Mouse (Mus musculus): ENCODE data around the gene 1810024B03Rik. TPM values are rescaled to one million over a fixed set of nuclear protein-coding genes. Genes with fewer than 3 reads are reported as not detected.

Gene 1810024B03Rik
- polyA plus RNA-seq, 1 experiment from 2014 or later = 2.8 TPM

DNA sequence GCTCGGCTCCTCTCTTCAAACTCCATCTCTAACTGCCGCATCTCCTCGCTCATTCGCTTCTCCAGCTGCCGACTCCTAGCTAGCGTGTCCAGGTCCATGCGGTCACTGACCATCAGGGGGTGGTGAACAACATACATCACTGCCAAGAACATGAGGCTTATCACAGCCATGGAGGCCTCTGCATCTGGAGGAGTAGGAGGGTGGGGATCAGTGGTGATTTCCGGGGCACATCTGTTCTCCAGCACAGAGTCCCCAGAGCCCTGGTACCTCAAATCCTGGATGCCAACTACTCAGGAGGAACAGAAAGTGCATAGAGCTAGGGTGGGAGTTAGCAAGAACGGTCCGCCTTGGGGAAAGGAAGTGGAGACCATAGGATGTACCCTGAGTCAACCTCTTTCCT is 66.0 kb downstream of the 1810024B03Rik start:
- Histone ChIP-seq H3K4me2 (peak overlapping the region; percentile 70), H3K4me1 (ENCODE audit: insufficient read depth) (peaks cover 10% of the 10 kb centered on the region; the same call in 1 of the 2 replicates), H3K9me3 (ENCODE audit: low read depth, low read length) (no peaks in the 10 kb centered on the region), H3K27ac (ENCODE audit: low read depth) (no peak overlapping the region), H3K36me3 (ENCODE audit: insufficient read depth) (peaks cover 21% of the 10 kb centered on the region), H3K4me3 (ENCODE audit: low read depth, low read length) (peak overlapping the region; percentile 62), H3K9ac (peak overlapping the region; percentile 58; the same call in 1 of the 2 replicates), H3K27me3 (ENCODE audit: insufficient read depth, low read length) (no peaks in the 10 kb centered on the region)
- DNase-seq (no peak), ATAC-seq (ENCODE audit: insufficient read depth) (no peak)
- WGBS = 75% methylated on average over 10 of the region's 10 CpGs
- no peak for TF ChIP-seq CTCF (IDR thresholded peaks at IDR 0.05; ENCODE audit: low read depth)

GRCm38 (mm10) chr2:127140011-127140410 is 68.1 kb downstream of the 1810024B03Rik start:
- DNase-seq = no peak
- 92% methylated on average over 7 of the region's 7 CpGs for WGBS
- H3K27ac ChIP-seq (ENCODE audit: low read depth) = no peak overlapping the region
- no peak overlapping the region for H3K4me2 ChIP-seq
- no peak overlapping the region for H3K9ac ChIP-seq
- no peak for TF ChIP-seq CTCF (IDR thresholded peaks at IDR 0.05; ENCODE audit: low read depth)
- peaks cover 21% of the 10 kb centered on the region for H3K36me3 ChIP-seq (ENCODE audit: insufficient read depth)
- ATAC-seq (ENCODE audit: insufficient read depth) = no peak
- no peaks in the 10 kb centered on the region for H3K27me3 ChIP-seq (ENCODE audit: insufficient read depth, low read length)
- no peak overlapping the region for H3K4me3 ChIP-seq (ENCODE audit: low read depth, low read length)
- H3K9me3 ChIP-seq (ENCODE audit: low read depth, low read length) = no peaks in the 10 kb centered on the region
- peaks cover 10% of the 10 kb centered on the region; the same call in 1 of the 2 replicates for H3K4me1 ChIP-seq (ENCODE audit: insufficient read depth)

DNA sequence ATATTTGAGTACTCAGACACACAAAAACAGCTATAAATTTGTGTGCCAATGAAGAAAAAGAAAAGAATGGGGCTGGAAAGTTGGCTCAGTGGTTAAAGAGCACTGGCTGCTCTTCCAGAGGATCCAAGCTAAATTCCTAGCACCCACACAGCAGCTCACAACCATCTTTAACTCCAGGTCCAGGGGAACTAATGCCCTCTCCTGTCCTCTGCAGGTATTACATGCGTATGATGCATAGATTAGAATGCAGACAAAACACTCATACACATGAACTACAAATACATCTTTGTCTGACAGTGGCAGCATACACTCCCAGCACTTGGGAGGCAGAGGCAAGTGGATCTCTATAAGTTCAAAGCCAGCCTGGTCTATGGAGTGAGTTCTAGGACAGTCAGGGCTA is 68.5 kb downstream of the 1810024B03Rik start:
- H3K4me3 ChIP-seq (ENCODE audit: low read depth, low read length) = no peak overlapping the region
- no peak overlapping the region for H3K9ac ChIP-seq
- no peak overlapping the region for H3K4me2 ChIP-seq
- no peaks in the 10 kb centered on the region for H3K27me3 ChIP-seq (ENCODE audit: insufficient read depth, low read length)
- H3K27ac ChIP-seq (ENCODE audit: low read depth) = no peak overlapping the region
- peak; percentile 25; the same call in 1 of the 2 replicates for TF ChIP-seq CTCF (IDR thresholded peaks at IDR 0.05; ENCODE audit: low read depth)
- H3K4me1 ChIP-seq (ENCODE audit: insufficient read depth) = peaks cover 10% of the 10 kb centered on the region; the same call in 1 of the 2 replicates
- DNase-seq (no peak), ATAC-seq (ENCODE audit: insufficient read depth) (no peak)
- WGBS = 97% methylated on average over 1 of the region's 1 CpGs
- H3K9me3 ChIP-seq (ENCODE audit: low read depth, low read length) = no peaks in the 10 kb centered on the region
- H3K36me3 ChIP-seq (ENCODE audit: insufficient read depth) = peaks cover 21% of the 10 kb centered on the region

DNA sequence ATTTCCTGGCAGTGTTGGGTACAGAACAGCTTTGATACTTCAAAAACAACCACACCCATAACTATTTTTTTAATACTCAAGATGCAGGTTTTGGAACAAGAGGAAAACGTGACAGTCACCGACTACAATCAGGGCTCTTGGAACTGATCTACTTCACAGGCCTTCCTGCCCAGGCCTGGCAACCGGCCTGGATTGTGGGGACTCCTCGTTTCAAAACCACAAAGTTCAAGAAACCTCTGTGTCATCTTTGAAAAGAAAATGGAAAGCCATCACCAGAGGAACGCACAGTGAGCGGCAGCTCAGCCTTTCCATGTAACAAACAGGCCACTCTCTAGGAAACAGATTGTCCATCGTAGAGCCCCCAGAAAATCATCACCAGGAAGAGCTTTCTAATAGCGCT is 69.0 kb downstream of the 1810024B03Rik start:
- Histone ChIP-seq H3K4me1 (ENCODE audit: insufficient read depth) (peaks cover 10% of the 10 kb centered on the region; the same call in 1 of the 2 replicates), H3K27ac (ENCODE audit: low read depth) (no peak overlapping the region), H3K9me3 (ENCODE audit: low read depth, low read length) (no peaks in the 10 kb centered on the region), H3K36me3 (ENCODE audit: insufficient read depth) (peaks cover 21% of the 10 kb centered on the region), H3K4me2 (no peak overlapping the region), H3K27me3 (ENCODE audit: insufficient read depth, low read length) (no peaks in the 10 kb centered on the region), H3K4me3 (ENCODE audit: low read depth, low read length) (no peak overlapping the region), H3K9ac (no peak overlapping the region)
- no peak for ATAC-seq (ENCODE audit: insufficient read depth)
- TF ChIP-seq CTCF (IDR thresholded peaks at IDR 0.05; ENCODE audit: low read depth) = no peak
- no peak for DNase-seq
- 90% methylated on average over 8 of the region's 8 CpGs for WGBS

- Histone ChIP-seq H3K9me3 (ENCODE audit: low read depth, low read length) (no peaks in the 10 kb centered on the region), H3K27me3 (ENCODE audit: insufficient read depth, low read length) (no peaks in the 10 kb centered on the region), H3K36me3 (ENCODE audit: insufficient read depth) (peaks cover 21% of the 10 kb centered on the region), H3K4me1 (ENCODE audit: insufficient read depth) (peaks cover 7% of the 10 kb centered on the region; the same call in 1 of the 2 replicates), H3K27ac (ENCODE audit: low read depth) (peak overlapping the region; percentile 73; the same call in 1 of the 2 replicates), H3K4me2 (no peak overlapping the region), H3K9ac (no peak overlapping the region), H3K4me3 (ENCODE audit: low read depth, low read length) (no peak overlapping the region)
- no peak for DNase-seq
- ATAC-seq (ENCODE audit: insufficient read depth) = no peak
- WGBS = 82% methylated on average over 4 of the region's 4 CpGs
- no peak for TF ChIP-seq CTCF (IDR thresholded peaks at IDR 0.05; ENCODE audit: low read depth)
These were observed 69.6 kb downstream of the 1810024B03Rik start for GRCm38 (mm10) chr2:127138449-127138848.

- WGBS = 57% methylated on average over 10 of the region's 10 CpGs
These were observed 70.2 kb downstream of the 1810024B03Rik start for GRCm38 (mm10) chr2:127137838-127138420.

DNA sequence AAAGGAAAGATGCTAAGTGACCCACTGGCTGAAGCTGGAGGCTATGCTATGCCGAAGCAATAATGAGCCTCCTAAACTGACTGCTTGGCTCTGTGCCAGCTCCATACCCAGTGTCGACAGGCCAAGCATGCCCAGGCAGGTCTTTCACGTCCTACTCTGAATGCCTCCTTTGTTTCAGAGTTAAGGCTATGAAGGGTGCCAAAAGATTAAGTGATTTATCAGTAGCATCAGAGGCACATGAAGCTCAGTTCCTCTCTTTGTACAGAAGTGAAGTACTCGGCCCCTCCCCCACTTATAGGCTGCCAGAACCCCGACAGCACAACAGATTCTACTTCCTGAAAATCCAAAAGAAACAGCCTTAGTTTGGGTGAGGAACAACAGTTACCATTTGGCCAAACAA is 71.1 kb downstream of the 1810024B03Rik start:
- WGBS = 5% methylated on average over 5 of the region's 5 CpGs
- H3K4me2 ChIP-seq = peak overlapping the region; percentile 21; the same call in 1 of the 2 replicates

More at GRCm38 (mm10) chr2:127137838-127138420, 70.2 kb downstream of the 1810024B03Rik start:
- no peak overlapping the region for H3K9ac ChIP-seq
- peak overlapping the region; percentile 73; the same call in 1 of the 2 replicates for H3K27ac ChIP-seq (ENCODE audit: low read depth)
- no peaks in the 10 kb centered on the region for H3K9me3 ChIP-seq (ENCODE audit: low read depth, low read length)
- ATAC-seq (ENCODE audit: insufficient read depth) (no peak), DNase-seq (peak; percentile 24)
- H3K27me3 ChIP-seq (ENCODE audit: insufficient read depth, low read length) = no peaks in the 10 kb centered on the region
- no peak for TF ChIP-seq CTCF (IDR thresholded peaks at IDR 0.05; ENCODE audit: low read depth)
- H3K4me1 ChIP-seq (ENCODE audit: insufficient read depth) = peaks cover 6% of the 10 kb centered on the region; the same call in 1 of the 2 replicates
- H3K36me3 ChIP-seq (ENCODE audit: insufficient read depth) = peaks cover 21% of the 10 kb centered on the region
- no peak overlapping the region for H3K4me2 ChIP-seq
- no peak overlapping the region for H3K4me3 ChIP-seq (ENCODE audit: low read depth, low read length)

More for the DNA sequence above, 71.1 kb downstream of the 1810024B03Rik start:
- ATAC-seq (ENCODE audit: insufficient read depth) (peak; percentile 35), DNase-seq (peak; percentile 86)
- H3K27ac ChIP-seq (ENCODE audit: low read depth) = peak overlapping the region; percentile 73; the same call in 1 of the 2 replicates
- H3K9me3 ChIP-seq (ENCODE audit: low read depth, low read length) = no peaks in the 10 kb centered on the region
- H3K36me3 ChIP-seq (ENCODE audit: insufficient read depth) = peaks cover 21% of the 10 kb centered on the region
- TF ChIP-seq CTCF (IDR thresholded peaks at IDR 0.05; ENCODE audit: low read depth) = no peak
- H3K27me3 ChIP-seq (ENCODE audit: insufficient read depth, low read length) = no peaks in the 10 kb centered on the region
- no peak overlapping the region for H3K4me3 ChIP-seq (ENCODE audit: low read depth, low read length)
- peaks cover 8% of the 10 kb centered on the region for H3K4me1 ChIP-seq (ENCODE audit: insufficient read depth)
- no peak overlapping the region for H3K9ac ChIP-seq

Other genes starting within 250 kb of the 1810024B03Rik start
- 11.2 and 11.9 TPM in 2 replicates for gene Ap4e1, start 199.6 kb downstream of the 1810024B03Rik start, polyA plus RNA-seq (2014; fragmentation: Nextera tagmentation; extraction: Ambion mirVana)
- gene Blvra, start 137.6 kb downstream of the 1810024B03Rik start, polyA plus RNA-seq (2014; fragmentation: Nextera tagmentation; extraction: Ambion mirVana) = 51.3 and 54.2 TPM in 2 replicates
- gene Ncaph, start 74.3 kb downstream of the 1810024B03Rik start, polyA plus RNA-seq (2014; fragmentation: Nextera tagmentation; extraction: Ambion mirVana) = 119 and 123 TPM in 2 replicates
- gene Itpripl1, start 64.8 kb downstream of the 1810024B03Rik start, polyA plus RNA-seq (2014; fragmentation: Nextera tagmentation; extraction: Ambion mirVana) = 25.6 and 26.5 TPM in 2 replicates
- 75.1 TPM in 2 replicates for gene Snrnp200, start 106 bp upstream of the 1810024B03Rik start, polyA plus RNA-seq (2014; fragmentation: Nextera tagmentation; extraction: Ambion mirVana)
- gene Ciao1, start 39.5 kb upstream of the 1810024B03Rik start, polyA plus RNA-seq (2014; fragmentation: Nextera tagmentation; extraction: Ambion mirVana) = 58.5 and 61.3 TPM in 2 replicates
- 22.0 and 22.6 TPM in 2 replicates for gene Tmem127, start 39.6 kb upstream of the 1810024B03Rik start, polyA plus RNA-seq (2014; fragmentation: Nextera tagmentation; extraction: Ambion mirVana)
- 86.6 and 88.7 TPM in 2 replicates for gene Stard7, start 61.9 kb upstream of the 1810024B03Rik start, polyA plus RNA-seq (2014; fragmentation: Nextera tagmentation; extraction: Ambion mirVana)
- gene Dusp2, start 127.9 kb upstream of the 1810024B03Rik start, polyA plus RNA-seq (2014; fragmentation: Nextera tagmentation; extraction: Ambion mirVana) = 12.3 and 15.7 TPM in 2 replicates
- gene Astl, start 130.4 kb upstream of the 1810024B03Rik start, polyA plus RNA-seq (2014; fragmentation: Nextera tagmentation; extraction: Ambion mirVana) = not detected in 2 replicates
- not detected in 2 replicates for gene Adra2b, start 154.9 kb upstream of the 1810024B03Rik start, polyA plus RNA-seq (2014; fragmentation: Nextera tagmentation; extraction: Ambion mirVana)
- gene Gpat2, start 216.9 kb upstream of the 1810024B03Rik start, polyA plus RNA-seq (2014; fragmentation: Nextera tagmentation; extraction: Ambion mirVana) = 0.27 and 0.42 TPM in 2 replicates
- 18.7 and 25.0 TPM in 2 replicates for gene Fahd2a, start 236.3 kb upstream of the 1810024B03Rik start, polyA plus RNA-seq (2014; fragmentation: Nextera tagmentation; extraction: Ambion mirVana)